Mouse (Mus musculus): ENCODE results near the gene Cox4i2. TPM values are rescaled to one million over a fixed set of nuclear protein-coding genes. Genes with fewer than 3 reads are reported as not detected.
A peak's percentile ranks its signal among the peaks of the same experiment; 100 is the strongest.

The Cox4i2 gene
- polyA plus RNA-seq, 1 experiment from 2014 or later = 12.1 TPM

DNA sequence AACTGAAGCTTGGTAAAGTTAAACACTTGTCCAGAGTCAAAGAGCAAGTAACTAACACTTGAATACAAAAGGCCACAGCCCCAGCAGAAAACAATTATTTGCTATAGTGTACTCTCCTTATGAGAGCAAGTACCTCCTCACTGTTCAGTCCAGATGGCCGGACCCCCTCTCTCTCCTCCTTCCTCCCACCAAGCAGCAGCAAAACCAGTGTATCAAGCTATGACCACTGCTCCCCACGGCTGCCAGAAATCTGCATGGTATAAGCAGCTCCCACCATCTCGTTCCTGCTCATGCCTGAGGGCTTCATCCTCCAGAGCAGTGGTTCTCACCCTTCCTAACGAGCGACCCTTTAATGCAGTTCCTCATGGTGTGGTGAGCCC lies 51.1 kb downstream of the Cox4i2 start:
- Histone ChIP-seq H3K9ac (ENCODE audit: low read depth, low read length) (peak overlapping the region; percentile 28; the same call in 1 of the 2 replicates), H3K27ac (ENCODE audit: low read depth, low read length) (peak overlapping the region; percentile 82), H3K36me3 (ENCODE audit: control insufficient read depth, insufficient read depth, low read length) (peaks cover 6% of the 10 kb centered on the region; the same call in 1 of the 2 replicates), H3K4me1 (ENCODE audit: control insufficient read depth, insufficient read depth, low read length) (peaks cover 26% of the 10 kb centered on the region), H3K9me3 (ENCODE audit: control insufficient read depth, low read length) (no peaks in the 10 kb centered on the region), H3K27me3 (ENCODE audit: control insufficient read depth, insufficient read depth, low read length) (no peaks in the 10 kb centered on the region), H3K4me3 (ENCODE audit: low read length) (no peak overlapping the region), H3K4me2 (replicated peaks; ENCODE audit: low read depth, low read length) (no peak overlapping the region; the same call in 1 of the 2 replicates)
- no peak for ATAC-seq (ENCODE audit: low FRiP score, low TSS enrichment)
- WGBS = 38% methylated on average over 5 of the region's 5 CpGs

DNA sequence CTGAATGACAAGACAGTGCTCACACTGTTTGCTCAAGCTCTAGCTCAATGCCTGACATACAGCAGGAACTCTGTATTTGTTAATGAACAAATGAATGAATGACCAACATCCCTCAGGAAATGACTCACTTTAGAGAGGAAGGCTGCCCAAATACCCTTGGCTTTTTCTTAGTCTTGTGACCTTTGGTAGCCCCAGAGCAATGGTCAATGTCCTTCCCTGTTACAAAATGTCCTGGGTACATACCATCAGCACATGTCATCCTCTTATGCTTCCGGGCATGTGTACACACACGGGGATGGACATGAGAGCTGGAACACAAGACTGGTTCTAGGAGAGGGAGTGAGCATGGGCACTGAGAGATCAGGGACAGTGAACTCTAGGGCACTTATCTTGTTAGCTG lies 52.1 kb downstream of the Cox4i2 start:
- Histone ChIP-seq H3K4me2 (replicated peaks; ENCODE audit: low read depth, low read length) (no peak overlapping the region), H3K27ac (ENCODE audit: low read depth, low read length) (no peak overlapping the region), H3K36me3 (ENCODE audit: control insufficient read depth, insufficient read depth, low read length) (peaks cover 6% of the 10 kb centered on the region; the same call in 1 of the 2 replicates), H3K9ac (ENCODE audit: low read depth, low read length) (no peak overlapping the region), H3K9me3 (ENCODE audit: control insufficient read depth, low read length) (no peaks in the 10 kb centered on the region), H3K27me3 (ENCODE audit: control insufficient read depth, insufficient read depth, low read length) (no peaks in the 10 kb centered on the region), H3K4me3 (ENCODE audit: low read length) (no peak overlapping the region), H3K4me1 (ENCODE audit: control insufficient read depth, insufficient read depth, low read length) (peaks cover 23% of the 10 kb centered on the region)
- ATAC-seq (ENCODE audit: low FRiP score, low TSS enrichment) = no peak
- WGBS = 79% methylated on average over 2 of the region's 2 CpGs

DNA sequence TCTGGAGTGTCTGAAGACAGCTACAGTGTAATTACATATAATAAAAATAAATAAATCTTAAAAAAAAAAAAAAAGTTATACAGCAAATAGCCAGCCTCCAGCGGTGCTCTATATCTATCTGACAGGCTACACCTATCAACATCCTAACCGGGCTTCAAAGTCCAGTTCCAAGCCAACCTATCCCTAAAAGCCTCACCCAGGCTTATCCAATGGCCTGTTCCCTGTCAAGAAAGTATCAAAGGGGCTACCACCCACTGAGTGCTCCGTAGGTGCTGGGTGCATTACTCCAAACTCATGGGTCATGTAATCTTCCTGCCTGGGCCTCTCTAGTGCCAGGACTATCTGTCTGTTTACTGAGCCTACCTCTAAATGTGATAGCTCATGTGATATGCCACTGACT lies 54.2 kb downstream of the Cox4i2 start:
- no peaks in the 10 kb centered on the region for H3K9me3 ChIP-seq (ENCODE audit: control insufficient read depth, low read length)

DNA sequence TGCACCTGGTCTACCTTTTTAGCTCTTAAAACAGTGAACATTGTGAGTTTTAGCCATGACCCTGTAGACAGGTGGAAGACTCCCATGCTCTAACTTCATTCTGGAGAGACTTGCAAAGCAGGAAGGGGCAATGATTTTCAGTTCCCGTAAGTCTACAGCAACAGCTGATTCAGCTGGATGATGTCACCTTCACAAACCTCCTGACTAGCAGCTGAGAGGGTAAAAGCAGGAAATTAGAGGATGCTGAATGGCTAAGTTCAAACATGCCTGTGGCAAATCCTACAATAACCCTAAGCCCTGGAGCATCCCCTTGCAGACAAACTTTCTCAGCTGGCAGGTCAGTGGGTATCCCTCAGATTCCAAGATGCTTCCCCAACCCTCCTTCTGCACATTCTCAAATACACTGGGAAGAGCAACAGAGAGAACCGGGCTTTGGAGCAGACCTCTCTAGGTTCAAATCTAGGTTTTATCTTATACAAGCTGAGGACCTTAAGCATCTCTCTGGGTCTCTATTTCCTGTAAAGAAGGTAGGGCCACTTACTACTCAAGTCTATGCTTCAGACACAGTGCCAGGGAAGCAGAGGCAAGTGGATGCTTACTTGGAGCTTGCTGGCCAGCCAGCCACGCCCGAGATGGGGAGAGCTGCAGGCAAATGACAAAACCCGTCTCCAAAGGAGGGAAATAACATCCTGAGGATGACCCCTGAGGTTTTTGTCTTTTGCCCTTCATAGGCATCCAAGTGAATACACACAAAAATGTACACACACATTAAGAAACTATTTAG lies 56.4 kb downstream of the Cox4i2 start:
- no peak for ATAC-seq (ENCODE audit: low FRiP score, low TSS enrichment)
- H3K27ac ChIP-seq (ENCODE audit: low read depth, low read length) = no peak overlapping the region
- 81% methylated on average over 5 of the region's 5 CpGs for WGBS
- H3K9ac ChIP-seq (ENCODE audit: low read depth, low read length) = no peak overlapping the region
- no peak overlapping the region for H3K4me3 ChIP-seq (ENCODE audit: low read length)
- H3K4me1 ChIP-seq (ENCODE audit: control insufficient read depth, insufficient read depth, low read length) = peaks cover 12% of the 10 kb centered on the region
- no peak overlapping the region for H3K4me2 ChIP-seq (replicated peaks; ENCODE audit: low read depth, low read length)
- H3K9me3 ChIP-seq (ENCODE audit: control insufficient read depth, low read length) = no peaks in the 10 kb centered on the region
- no peaks in the 10 kb centered on the region for H3K27me3 ChIP-seq (ENCODE audit: control insufficient read depth, insufficient read depth, low read length)
- H3K36me3 ChIP-seq (ENCODE audit: control insufficient read depth, insufficient read depth, low read length) = peaks cover 3% of the 10 kb centered on the region; the same call in 1 of the 2 replicates

More for the DNA sequence above, 54.2 kb downstream of the Cox4i2 start:
- Histone ChIP-seq H3K4me1 (ENCODE audit: control insufficient read depth, insufficient read depth, low read length) (peaks cover 27% of the 10 kb centered on the region), H3K27ac (ENCODE audit: low read depth, low read length) (no peak overlapping the region), H3K4me2 (replicated peaks; ENCODE audit: low read depth, low read length) (no peak overlapping the region), H3K9ac (ENCODE audit: low read depth, low read length) (no peak overlapping the region), H3K27me3 (ENCODE audit: control insufficient read depth, insufficient read depth, low read length) (no peaks in the 10 kb centered on the region), H3K36me3 (ENCODE audit: control insufficient read depth, insufficient read depth, low read length) (peaks cover 3% of the 10 kb centered on the region; the same call in 1 of the 2 replicates), H3K4me3 (ENCODE audit: low read length) (no peak overlapping the region)
- ATAC-seq (ENCODE audit: low FRiP score, low TSS enrichment) = no peak
- 76% methylated on average over 3 of the region's 3 CpGs for WGBS

DNA sequence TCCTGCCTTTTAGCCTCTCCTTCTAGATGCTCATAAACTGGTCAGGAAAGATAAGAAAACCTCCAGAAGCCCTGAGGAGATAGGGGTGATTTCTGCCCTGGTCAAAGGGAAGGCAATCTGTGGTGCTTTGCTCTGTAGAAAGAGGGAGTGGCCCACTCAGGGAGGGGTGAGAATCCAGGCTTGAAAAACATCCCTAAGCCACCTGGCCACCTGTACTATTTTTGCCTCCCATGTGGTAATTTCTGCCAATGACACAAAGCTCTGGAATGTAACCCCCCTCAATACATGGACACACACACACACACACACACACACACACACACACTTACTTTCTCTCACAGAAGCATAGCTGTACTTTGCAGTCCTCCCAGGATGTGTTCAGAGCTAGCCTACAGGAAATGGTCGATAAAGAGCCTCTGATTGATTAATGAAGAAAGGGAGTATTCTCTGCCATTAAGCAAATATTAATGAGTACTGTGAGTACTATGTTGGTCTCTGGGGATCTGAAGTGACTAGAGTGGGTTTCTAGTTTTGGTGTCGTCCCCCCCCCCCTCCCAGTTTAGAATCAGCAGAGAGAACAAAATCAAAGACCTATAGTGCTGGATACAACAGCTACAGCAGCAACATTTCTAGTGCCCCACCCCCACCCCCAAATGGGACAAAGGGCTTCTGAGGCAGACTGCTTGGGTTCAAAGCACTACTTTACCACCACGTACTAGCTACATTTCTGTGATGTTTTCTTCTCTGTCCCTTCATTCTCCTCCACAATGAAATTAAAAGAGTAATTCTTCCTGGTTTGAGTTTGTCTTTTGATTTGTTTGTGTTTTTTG lies 57.6 kb downstream of the Cox4i2 start:
- peaks cover 6% of the 10 kb centered on the region; the same call in 1 of the 2 replicates for H3K4me1 ChIP-seq (ENCODE audit: control insufficient read depth, insufficient read depth, low read length)
- H3K4me2 ChIP-seq (replicated peaks; ENCODE audit: low read depth, low read length) = no peak overlapping the region
- H3K4me3 ChIP-seq (ENCODE audit: low read length) = no peak overlapping the region
- peak; percentile 57 for ATAC-seq (ENCODE audit: low FRiP score, low TSS enrichment)
- H3K27ac ChIP-seq (ENCODE audit: low read depth, low read length) = no peak overlapping the region
- H3K27me3 ChIP-seq (ENCODE audit: control insufficient read depth, insufficient read depth, low read length) = no peaks in the 10 kb centered on the region
- H3K9me3 ChIP-seq (ENCODE audit: control insufficient read depth, low read length) = no peaks in the 10 kb centered on the region
- H3K36me3 ChIP-seq (ENCODE audit: control insufficient read depth, insufficient read depth, low read length) = peaks cover under 1% of the 10 kb centered on the region; the same call in 1 of the 2 replicates
- H3K9ac ChIP-seq (ENCODE audit: low read depth, low read length) = no peak overlapping the region
- 30% methylated on average over 3 of the region's 3 CpGs for WGBS

DNA sequence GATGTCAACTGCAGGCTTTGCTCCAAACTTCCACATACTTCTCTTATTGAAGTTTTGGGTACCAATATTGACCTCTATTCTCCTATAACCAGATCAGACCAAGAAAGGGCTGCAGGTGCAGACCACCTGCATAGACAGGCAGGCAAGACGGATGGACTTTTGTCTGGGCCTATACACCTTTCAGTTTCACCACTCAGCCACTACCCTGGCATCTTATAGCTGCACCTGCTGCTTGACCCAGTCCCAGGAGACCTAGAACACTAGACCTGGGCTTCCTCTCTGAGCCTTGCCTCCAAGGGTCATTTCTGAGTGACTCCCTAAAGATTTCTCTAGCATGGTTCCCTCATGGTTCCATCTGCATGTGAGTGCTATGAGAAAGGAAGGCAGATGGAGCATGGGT lies 59.3 kb downstream of the Cox4i2 start:
- Histone ChIP-seq H3K27ac (ENCODE audit: low read depth, low read length) (no peak overlapping the region), H3K4me2 (replicated peaks; ENCODE audit: low read depth, low read length) (no peak overlapping the region), H3K4me1 (ENCODE audit: control insufficient read depth, insufficient read depth, low read length) (peaks cover 13% of the 10 kb centered on the region; the same call in 1 of the 2 replicates), H3K4me3 (ENCODE audit: low read length) (no peak overlapping the region), H3K36me3 (ENCODE audit: control insufficient read depth, insufficient read depth, low read length) (no peaks in the 10 kb centered on the region; the same call in 1 of the 2 replicates), H3K9me3 (ENCODE audit: control insufficient read depth, low read length) (no peaks in the 10 kb centered on the region), H3K9ac (ENCODE audit: low read depth, low read length) (no peak overlapping the region), H3K27me3 (ENCODE audit: control insufficient read depth, insufficient read depth, low read length) (no peaks in the 10 kb centered on the region)
- WGBS = 91% methylated on average over 1 of the region's 1 CpGs
- ATAC-seq (ENCODE audit: low FRiP score, low TSS enrichment) = no peak

DNA sequence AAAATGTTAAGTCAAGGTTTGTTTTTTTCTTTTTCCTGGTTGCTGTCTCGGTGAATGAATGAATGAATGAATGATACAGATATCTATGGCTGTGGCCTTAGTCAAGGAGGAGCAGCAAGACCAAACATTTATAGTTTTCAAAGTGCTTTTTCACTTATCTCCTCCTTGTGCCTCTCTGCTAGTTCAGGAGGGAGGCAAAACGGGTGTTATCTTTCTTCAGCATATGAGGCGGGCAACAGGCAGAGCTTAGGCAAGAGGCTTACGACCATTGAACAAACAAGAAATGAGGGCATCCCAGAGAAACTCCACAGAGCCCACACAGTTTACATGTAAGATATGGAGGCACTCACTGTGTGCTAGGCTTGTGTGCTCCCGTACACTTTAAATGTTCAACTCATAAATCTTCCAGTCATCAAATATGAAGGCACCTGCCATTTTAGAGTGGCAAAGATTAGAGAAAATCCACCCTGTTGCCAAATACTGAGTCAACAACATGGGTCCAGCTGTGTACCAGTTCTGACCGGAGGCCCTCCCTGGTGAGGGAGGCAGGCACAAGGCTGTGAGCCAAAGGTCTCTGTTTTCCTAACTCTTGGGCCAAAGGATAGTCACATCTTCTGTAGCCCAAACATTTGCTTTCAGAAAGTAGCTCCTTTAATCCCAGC lies 60.4 kb downstream of the Cox4i2 start:
- Histone ChIP-seq H3K36me3 (ENCODE audit: control insufficient read depth, insufficient read depth, low read length) (peaks cover 4% of the 10 kb centered on the region), H3K4me3 (ENCODE audit: low read length) (no peak overlapping the region), H3K27ac (ENCODE audit: low read depth, low read length) (no peak overlapping the region), H3K9me3 (ENCODE audit: control insufficient read depth, low read length) (peaks cover 3% of the 10 kb centered on the region; the same call in 1 of the 2 replicates), H3K4me2 (replicated peaks; ENCODE audit: low read depth, low read length) (no peak overlapping the region), H3K27me3 (ENCODE audit: control insufficient read depth, insufficient read depth, low read length) (no peaks in the 10 kb centered on the region), H3K9ac (ENCODE audit: low read depth, low read length) (no peak overlapping the region), H3K4me1 (ENCODE audit: control insufficient read depth, insufficient read depth, low read length) (peaks cover 17% of the 10 kb centered on the region; the same call in 1 of the 2 replicates)
- no peak for ATAC-seq (ENCODE audit: low FRiP score, low TSS enrichment)
- 75% methylated on average over 6 of the region's 6 CpGs for WGBS

All from kidney, embryonic 14.5 days (tissue).